Mouse (Mus musculus): Measurements from ENCODE around the gene Aff3.
"Not testable (repeated sequence)": the region's sequence is repeated elsewhere in the genome, so short reads cannot be mapped to it uniquely, and the experiment has no call there.

Gene Aff3

GRCm38 (mm10) chr1:38439751-38440470 is 224.8 kb downstream of the Aff3 start:
- DNase-seq (ENCODE audit: low read depth, low spot score), result no peak

DNA sequence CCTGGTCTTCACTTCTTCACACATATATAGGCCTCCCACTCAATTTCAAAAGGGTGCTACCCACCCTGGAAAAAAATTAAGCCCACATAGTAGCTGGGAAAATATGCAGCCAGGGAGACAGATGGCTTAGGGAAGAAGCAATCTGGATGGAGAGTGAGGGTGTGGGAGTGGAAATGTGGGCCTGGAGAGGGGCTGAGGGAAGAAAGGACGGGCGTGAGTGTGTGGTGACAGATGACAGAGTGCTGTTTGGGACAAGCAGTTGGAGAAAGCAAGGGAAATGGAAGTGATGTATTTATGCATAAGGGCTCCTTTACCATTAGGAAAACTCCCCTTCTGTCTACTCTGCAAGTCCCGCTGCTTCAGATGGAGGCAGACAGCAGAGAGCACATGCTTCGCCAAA is 226.3 kb downstream of the Aff3 start:
- DNase-seq (ENCODE audit: low read depth, low spot score), result no peak

DNA sequence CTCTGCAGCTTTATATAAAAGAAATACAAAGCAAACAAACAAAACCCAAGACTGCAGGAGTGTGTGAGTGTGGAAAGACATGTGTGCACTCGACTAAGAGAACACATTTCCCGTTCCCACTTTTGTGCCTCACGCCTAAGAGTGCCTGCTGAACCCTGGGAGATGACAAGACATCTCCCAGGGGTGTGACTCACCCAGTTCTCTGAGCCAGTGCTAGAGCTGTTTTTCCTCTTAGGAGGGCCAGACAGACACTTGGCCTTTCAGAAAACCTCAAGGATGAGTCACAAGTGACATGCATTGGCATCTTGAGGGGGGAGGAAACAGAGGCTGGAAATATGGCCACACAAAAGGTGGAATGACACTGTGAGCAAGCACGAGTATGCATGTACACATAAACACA is 227.1 kb downstream of the Aff3 start:
- no peak for DNase-seq (ENCODE audit: low read depth, low spot score)

DNA sequence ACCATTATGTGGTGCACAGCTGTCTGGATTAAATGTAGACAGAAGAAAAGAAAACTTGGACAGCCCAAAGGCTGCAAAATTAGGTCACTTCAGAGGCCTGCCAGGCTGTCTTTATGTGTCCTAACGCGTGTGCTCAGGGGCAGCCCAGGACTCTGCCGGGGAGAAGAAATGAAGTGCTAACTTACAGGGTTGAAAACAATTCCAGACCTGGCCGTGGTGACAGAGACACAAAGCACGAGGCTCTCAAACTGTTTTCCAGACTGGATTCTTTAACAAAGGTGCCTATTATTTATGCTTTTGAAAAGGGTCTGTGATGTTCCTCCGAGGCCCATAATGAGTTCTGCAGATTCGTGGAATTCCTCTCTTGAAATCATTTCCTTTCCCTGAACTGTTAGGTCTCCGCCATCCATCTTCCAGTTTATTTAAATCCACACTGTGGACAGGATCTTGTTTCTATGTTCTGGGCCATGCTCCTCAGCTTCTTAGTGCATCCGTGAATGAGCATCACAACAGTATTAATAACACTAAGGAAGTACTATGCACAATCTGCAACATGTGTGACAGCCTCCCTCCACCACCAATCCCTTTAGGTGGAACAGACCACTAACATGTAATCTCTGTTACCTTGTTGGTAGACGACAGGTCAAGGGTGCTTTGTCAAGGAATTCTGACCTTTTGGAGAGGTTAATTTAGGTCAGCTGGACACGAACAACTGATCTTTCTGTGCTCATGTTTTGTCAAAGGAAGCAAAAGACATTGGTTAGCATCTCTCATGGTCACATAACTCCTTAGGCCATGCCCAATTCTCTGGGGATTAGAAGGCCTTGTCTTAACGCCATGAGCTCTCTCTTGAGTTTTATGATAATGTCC is 228.0 kb downstream of the Aff3 start:
- no peak for DNase-seq (ENCODE audit: low read depth, low spot score)

DNA sequence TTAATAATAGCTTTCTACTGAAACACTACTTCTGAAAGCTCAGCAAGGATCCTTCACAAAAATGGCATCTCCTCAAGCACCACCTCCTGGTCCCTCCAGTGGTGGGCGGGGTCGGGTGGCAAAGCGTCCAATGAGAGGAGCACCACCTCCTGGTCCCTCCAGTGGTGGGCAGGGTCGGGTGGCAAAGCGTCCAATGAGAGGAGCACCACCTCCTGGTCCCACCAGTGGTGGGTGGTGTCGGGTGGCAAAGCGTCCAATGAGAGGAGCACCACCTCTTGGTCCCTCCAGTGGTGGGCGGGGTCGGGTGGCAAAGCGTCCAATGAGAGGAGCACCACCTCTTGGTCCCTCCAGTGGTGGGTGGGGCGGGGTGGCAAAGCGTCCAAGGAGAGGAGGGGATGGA is 234.4 kb downstream of the Aff3 start:
- not testable (repeated sequence) for DNase-seq (ENCODE audit: low read depth, low spot score)

- DNase-seq (ENCODE audit: low read depth, low spot score), result no peak
Measured at GRCm38 (mm10) chr1:38428708-38429683, 235.8 kb downstream of the Aff3 start.

DNA sequence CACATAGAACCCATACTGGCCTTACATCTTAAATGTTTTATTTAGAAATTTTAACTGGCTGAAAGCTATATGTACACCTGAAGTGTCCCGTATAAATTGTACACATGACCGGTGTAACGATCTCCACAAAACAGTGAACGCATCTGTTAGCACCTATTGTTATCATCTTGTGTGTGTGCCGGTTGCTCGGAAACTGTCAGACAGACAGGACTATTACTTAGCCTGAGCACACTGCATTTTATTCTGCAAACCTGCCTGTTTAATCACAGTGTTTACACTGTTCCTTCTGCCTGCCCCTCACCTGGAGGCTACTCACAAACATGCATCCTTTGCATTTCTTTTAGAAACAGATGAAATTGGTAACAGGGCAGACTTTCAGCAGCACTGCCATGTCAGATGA is 241.8 kb downstream of the Aff3 start:
- no peak for DNase-seq (ENCODE audit: low read depth, low spot score)

DNA sequence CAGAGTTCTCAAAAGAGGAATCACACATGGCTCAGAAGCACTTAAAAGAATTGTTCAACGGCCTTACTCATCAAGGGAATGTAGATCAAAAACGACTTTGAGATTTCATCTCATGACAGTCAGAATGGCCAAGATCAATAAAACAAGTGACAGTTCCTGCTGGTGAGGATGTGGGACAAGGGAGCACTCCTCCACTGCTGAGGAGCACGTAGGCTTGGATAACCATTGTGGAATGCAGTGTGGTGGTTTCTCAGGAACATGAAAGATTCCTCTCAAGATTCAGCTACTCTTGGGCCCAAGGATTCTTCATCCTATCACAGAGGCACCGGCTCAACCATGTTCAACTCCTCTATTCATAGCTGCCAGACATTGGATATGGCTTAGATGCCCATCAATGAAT is 245.4 kb downstream of the Aff3 start:
- no peak for DNase-seq (ENCODE audit: low read depth, low spot score)

- no peak for DNase-seq (ENCODE audit: low read depth, low spot score)
Measured at GRCm38 (mm10) chr1:38418181-38419032, 246.3 kb downstream of the Aff3 start.

DNA sequence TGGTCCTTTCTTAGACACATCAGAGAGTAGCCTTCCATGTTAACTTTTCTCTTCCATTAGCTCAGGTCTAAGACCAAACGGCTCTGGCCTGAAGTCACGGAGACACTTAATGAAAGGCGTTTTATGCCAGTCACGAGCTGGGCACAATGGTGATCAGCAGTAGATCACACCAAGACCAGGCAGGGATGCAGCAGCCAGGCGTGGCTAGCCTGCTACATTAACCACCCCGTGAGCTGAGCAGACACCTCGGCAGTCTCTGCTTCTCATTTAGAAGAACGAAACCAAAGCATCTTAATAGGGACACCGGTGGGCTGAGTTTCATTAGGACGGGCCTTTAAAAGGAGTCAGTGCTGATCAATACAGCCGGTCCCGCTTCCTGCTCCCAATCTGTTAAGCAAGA is 247.6 kb downstream of the Aff3 start:
- DNase-seq (ENCODE audit: low read depth, low spot score), result no peak

DNA sequence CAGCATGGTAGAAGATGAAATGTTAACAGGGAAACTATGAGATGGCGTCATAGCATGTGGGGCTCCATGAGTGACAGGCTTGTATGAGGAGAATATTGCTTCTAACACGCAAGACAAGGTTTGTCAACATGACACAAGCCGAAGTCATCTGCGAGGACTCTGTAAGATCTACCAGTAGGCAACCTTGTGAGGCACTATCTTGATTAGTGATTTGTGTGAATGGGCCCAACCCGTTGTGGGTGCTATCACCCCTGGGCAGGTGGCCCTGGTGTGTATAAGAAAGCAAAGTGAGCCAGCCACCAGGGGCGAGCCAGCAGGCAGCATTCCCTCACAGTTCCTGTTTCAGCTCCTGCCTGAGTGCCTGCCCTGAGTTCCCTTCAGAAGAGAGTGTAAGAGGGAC is 249.2 kb downstream of the Aff3 start:
- DNase-seq (ENCODE audit: low read depth, low spot score), result no peak

DNA sequence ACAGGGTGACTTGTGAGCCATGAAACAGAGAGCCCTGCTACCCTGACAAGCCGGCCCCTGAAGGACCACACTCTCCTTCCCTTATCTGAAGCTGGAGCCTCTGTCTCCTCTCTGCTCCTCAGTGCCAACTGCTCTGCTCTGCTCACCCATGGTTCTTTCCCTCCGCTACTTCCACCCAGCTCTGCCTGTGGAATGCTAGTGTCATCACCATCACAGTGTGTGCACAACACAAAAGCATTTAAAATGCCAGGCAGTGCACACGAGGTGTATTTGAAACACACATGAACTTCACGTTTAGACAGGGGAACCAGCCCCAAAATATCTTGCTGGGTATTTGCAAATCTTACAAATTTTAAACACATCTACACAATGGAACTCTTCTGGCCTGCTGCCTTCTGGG is 253.6 kb downstream of the Aff3 start:
- no peak for DNase-seq (ENCODE audit: low read depth, low spot score)

DNA sequence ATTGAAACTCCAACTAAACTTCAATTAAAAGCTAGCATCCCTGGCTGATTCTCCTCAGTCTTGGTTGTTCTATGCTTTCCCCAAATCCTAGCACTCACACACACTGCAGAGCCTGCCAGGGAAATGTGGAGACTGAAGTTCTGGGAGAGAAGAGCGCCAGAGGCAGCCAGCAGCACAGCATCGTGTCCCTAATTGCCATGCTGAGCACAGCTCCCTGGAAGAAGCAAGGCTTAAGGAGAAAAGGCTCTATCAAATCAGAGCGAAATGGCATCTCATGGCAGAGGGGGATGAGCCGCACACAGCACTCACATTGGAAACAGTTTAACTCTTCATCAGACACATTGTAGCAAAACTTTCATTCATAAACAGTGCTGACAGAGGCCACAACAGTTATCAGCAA is 254.3 kb downstream of the Aff3 start:
- DNase-seq (ENCODE audit: low read depth, low spot score), result no peak

GRCm38 (mm10) chr1:38408241-38408640 is 256.5 kb downstream of the Aff3 start:
- DNase-seq (ENCODE audit: low read depth, low spot score), result no peak

DNA sequence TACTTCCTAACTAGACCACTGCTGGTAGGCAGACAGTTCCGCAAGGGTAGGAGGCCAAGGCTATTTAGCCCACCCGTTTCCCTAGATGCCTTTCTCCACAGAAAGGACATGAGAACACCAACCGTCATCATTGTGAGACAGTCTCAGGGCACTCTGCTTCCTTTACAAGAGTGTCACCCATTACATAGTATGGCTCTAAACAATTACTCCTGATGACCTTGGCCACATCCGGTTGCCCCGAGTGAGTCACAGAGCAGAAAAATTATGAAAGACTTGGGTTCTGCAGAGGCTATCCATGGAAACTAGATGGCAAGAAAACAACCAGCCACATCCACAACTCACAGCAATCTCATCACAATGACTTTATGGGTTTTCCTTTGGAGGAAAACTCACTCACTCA is 261.0 kb downstream of the Aff3 start:
- DNase-seq (ENCODE audit: low read depth, low spot score), result no peak

DNA sequence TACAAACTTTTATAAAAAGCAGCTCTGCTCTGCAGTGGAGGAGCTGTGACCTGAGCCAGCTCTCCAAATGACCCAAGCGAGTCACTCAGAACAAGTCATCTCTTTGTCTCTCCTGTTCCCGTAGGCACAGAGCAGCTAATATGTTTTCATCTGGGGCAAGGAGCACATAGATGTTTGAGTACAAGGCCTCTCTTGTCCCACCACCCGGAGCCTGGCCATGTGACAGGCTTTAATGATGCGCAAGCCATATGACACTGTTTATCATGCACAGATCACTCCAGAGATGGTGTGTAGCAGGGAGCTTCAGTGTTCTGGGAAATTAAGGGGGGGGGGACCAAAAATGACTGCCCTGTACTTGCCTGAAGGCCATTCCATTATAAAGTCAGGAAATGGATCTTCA is 262.9 kb downstream of the Aff3 start:
- DNase-seq (ENCODE audit: low read depth, low spot score), result no peak

DNA sequence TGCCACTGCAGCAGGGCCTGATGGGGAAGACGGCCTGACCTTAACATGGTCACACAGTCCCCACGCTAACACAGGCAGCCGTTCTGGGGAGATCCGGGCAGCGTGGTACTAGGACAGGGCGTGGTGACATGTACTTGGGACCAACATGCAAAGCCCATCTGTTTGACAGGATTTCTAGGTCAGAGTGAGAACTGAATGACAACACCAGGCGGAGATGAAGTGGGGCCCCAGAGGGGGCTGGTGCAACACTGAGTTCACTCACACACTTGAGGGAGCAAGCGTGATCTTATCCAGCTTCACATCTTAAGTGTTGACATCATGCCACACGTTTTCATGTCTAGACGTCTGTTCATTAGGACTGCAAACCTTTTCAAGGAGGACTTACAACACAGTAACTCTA is 265.5 kb downstream of the Aff3 start:
- no peak for DNase-seq (ENCODE audit: low read depth, low spot score)

- DNase-seq (ENCODE audit: low read depth, low spot score), result no peak
Measured at GRCm38 (mm10) chr1:38398566-38398965, 266.2 kb downstream of the Aff3 start.

GRCm38 (mm10) chr1:38395194-38395681 is 269.5 kb downstream of the Aff3 start:
- DNase-seq (ENCODE audit: low read depth, low spot score), result no peak

DNA sequence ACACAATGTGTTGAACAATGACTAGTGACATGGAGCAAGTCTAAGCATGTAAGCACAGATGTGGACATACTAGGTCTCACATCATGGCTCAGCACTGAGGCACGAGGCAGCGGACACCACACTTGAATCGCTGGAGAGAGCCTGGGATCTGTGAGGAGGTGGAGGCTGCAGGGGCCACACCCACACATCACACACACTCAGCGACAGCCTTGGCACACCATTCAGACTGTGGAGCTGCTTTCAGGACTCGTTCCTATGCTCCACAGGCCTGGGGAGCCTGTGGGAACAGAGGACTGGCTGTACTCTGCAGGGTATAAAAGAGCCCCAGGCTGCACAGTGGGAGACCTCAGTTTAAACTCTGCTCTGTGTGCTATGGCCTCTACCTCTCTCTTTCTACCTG is 270.3 kb downstream of the Aff3 start:
- DNase-seq (ENCODE audit: low read depth, low spot score), result no peak

- DNase-seq (ENCODE audit: low read depth, low spot score), result no peak
Measured at GRCm38 (mm10) chr1:38393516-38393915, 271.2 kb downstream of the Aff3 start.

Measured in WW6 (cell line).